Mouse (Mus musculus) forebrain, embryonic 16.5 days (tissue): ENCODE results near the gene Gif. TPM values are rescaled to one million over a fixed set of nuclear protein-coding genes. Genes with fewer than 3 reads are reported as not detected.

Experiments used
- ATAC-seq: fragments of 200-750 bp; cut with Nextera tagmentation; 2 replicates; pipeline ENCODE4 v1.8.0; 2017; ENCODE audit warnings: mild to moderate bottlenecking, moderate library complexity
- H3K27ac ChIP-seq: fragments of 300-500 bp; sonication (generic); 2 replicates; pipeline ENCODE4 v1.5.1; 2014; ENCODE audit warnings: low read length, control low read depth
- H3K27me3 ChIP-seq: fragments of 300-500 bp; sonication (generic); replicated peaks from 2 replicates; pipeline ENCODE4 v1.6.1; 2014; ENCODE audit warnings: low read length; ENCODE audit not compliant: control insufficient read depth, insufficient read depth
- H3K36me3 ChIP-seq: fragments of 300-500 bp; sonication (generic); 2 replicates; pipeline ENCODE4 v1.6.1; 2014; ENCODE audit not compliant: control insufficient read depth, insufficient read depth
- H3K4me1 ChIP-seq: fragments of 300-500 bp; sonication (generic); replicated peaks from 2 replicates; pipeline ENCODE4 v1.6.1; 2014; ENCODE audit warnings: low read length; ENCODE audit not compliant: control insufficient read depth, insufficient read depth
- H3K4me2 ChIP-seq: fragments of 300-500 bp; sonication (generic); 2 replicates; pipeline ENCODE4 v1.6.1; 2014; ENCODE audit warnings: mild to moderate bottlenecking, low read length, control low read depth
- H3K4me3 ChIP-seq: fragments of 300-500 bp; sonication (generic); replicated peaks from 2 replicates; pipeline ENCODE4 v1.5.1; 2014; ENCODE audit warnings: mild to moderate bottlenecking, low read length, control low read depth
- H3K9ac ChIP-seq: fragments of 300-500 bp; sonication (generic); replicated peaks from 2 replicates; pipeline ENCODE4 v1.6.1; 2014; ENCODE audit warnings: low read depth, low read length, control low read depth
- H3K9me3 ChIP-seq: fragments of 300-500 bp; sonication (generic); 2 replicates; pipeline ENCODE4 v1.6.1; 2016; ENCODE audit warnings: low read length; ENCODE audit not compliant: control insufficient read depth
- WGBS: fragments of 180-500 bp; shearing (Covaris S2); extraction: QIAGEN DNeasy Blood & Tissue Kit; methylation state at CpG from one replicate; pipeline ENCODE4 v1.1.7; 2014; 5-methylcytosine and 5-hydroxymethylcytosine counted together
- polyA plus RNA-seq: library from polyadenylated mRNA; unstranded; fragments of >200 nt; fragmentation: Nextera tagmentation; extraction: Ambion mirVana; gene quantifications from 2 replicates; pipeline ENCODE4 v1.2.1, GENCODE M21; 2015

Gif gene
- polyA plus RNA-seq, 1 experiment from 2014 or later, result not detected

GRCm38 (mm10) chr19:11810003-11810758 lies 62.8 kb downstream of the Gif start:
- Histone ChIP-seq H3K36me3 (no peaks in the 10 kb centered on the region), H3K9ac (no peak overlapping the region), H3K27ac (no peak overlapping the region), H3K4me2 (no peak overlapping the region), H3K27me3 (no peaks in the 10 kb centered on the region), H3K4me1 (0 out of 2 replicates have a peak, but pooled peaks cover 2% of the 10 kb centered on the region), H3K4me3 (no peak overlapping the region), H3K9me3 (no peaks in the 10 kb centered on the region)
- ATAC-seq, result no peak
- WGBS, result 86% methylated on average over 5 of the region's 5 CpGs

DNA sequence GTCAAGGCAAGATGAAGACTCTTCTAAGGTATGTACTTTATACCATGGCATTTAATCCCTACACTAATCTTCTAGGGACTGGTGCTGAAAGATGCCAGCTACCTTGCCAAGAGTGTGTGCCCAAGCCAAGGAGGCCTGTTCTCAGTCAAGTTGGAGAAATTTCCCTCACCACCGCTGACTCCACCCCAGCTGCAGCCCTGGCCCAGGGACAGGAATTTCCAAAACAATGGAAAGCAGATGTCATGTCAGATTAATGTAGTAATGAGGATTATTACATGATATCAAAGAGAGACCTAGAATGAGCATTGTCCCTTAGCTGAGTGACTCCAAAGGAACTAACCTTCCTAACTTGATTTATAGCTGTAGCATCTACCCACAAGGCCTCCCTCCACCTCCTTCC lies 63.5 kb downstream of the Gif start:
- Histone ChIP-seq H3K9me3 (no peaks in the 10 kb centered on the region), H3K27ac (no peak overlapping the region), H3K27me3 (no peaks in the 10 kb centered on the region), H3K36me3 (no peaks in the 10 kb centered on the region), H3K4me1 (0 out of 2 replicates have a peak, but pooled peaks cover 2% of the 10 kb centered on the region), H3K4me2 (no peak overlapping the region), H3K4me3 (no peak overlapping the region), H3K9ac (no peak overlapping the region)
- WGBS, result 93% methylated on average over 1 of the region's 1 CpGs
- no peak for ATAC-seq

DNA sequence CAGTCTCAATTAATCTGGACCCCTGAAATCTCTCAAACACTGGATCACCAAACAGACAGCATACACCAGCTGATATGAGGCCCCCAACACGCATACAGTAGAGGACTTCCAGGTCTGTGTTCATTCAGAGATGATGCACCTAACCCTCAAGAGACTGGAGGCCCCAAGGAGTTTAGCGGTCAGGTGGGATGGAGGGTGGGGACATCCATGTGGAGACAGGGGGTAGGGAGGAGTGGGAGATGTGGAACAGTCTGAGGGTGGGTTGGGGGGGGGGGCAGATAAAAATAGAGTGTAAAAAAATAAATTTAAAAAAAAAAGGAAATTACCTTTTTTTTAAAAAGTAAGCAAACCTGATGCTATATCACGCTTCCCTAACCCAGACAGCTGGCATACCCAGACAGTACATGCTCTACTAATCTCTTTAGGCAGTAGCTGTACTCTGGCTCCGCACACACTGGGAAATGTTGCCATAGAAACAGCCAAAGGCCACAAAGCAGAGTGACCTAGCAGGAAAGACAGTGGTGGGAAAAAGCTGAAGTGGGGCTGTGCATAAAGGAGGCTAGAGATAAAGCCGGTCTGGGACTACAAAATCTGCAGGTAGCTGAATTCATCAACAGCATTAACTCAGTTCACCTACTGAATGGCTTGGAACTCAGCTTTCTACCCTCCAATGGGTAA lies 64.5 kb downstream of the Gif start:
- Histone ChIP-seq H3K36me3 (no peaks in the 10 kb centered on the region), H3K4me2 (no peak overlapping the region), H3K4me1 (0 out of 2 replicates have a peak, but pooled peaks cover 2% of the 10 kb centered on the region), H3K27ac (no peak overlapping the region), H3K9ac (no peak overlapping the region), H3K4me3 (no peak overlapping the region), H3K27me3 (no peaks in the 10 kb centered on the region), H3K9me3 (no peaks in the 10 kb centered on the region)
- 33% methylated on average over 5 of the region's 5 CpGs for WGBS
- ATAC-seq, result peak; percentile 88

Other genes with a start within 250 kb of the Gif start
- gene Ms4a6b, start 231.0 kb upstream of the Gif start, polyA plus RNA-seq, result 1.5 and 2.7 TPM in 2 replicates
- not detected in 2 replicates for gene Ms4a4d, start 210.8 kb upstream of the Gif start, polyA plus RNA-seq
- 1.4 and 1.9 TPM in 2 replicates for gene Ms4a6d, start 142.7 kb upstream of the Gif start, polyA plus RNA-seq
- gene Ms4a2, start 123.8 kb upstream of the Gif start, polyA plus RNA-seq, result 0.14 TPM in 1 of 2 replicates, not detected in the other
- not detected in 2 replicates for gene Ms4a3, start 106.7 kb upstream of the Gif start, polyA plus RNA-seq
- gene Oosp2, start 87.0 kb upstream of the Gif start, polyA plus RNA-seq, result not detected in 2 replicates
- gene Oosp1, start 56.4 kb upstream of the Gif start, polyA plus RNA-seq, result not detected in 2 replicates
- gene Oosp3, start 50.5 kb upstream of the Gif start, polyA plus RNA-seq, result not detected in 2 replicates
- gene Mrpl16, start 22.8 kb downstream of the Gif start, polyA plus RNA-seq, result 39.7 and 42.4 TPM in 2 replicates
- 10.5 and 14.9 TPM in 2 replicates for gene Stx3, start 71.8 kb downstream of the Gif start, polyA plus RNA-seq
- gene Olfr1417, start 91.7 kb downstream of the Gif start, polyA plus RNA-seq, result not detected in 2 replicates
- not detected in 2 replicates for gene Olfr1418, start 113.5 kb downstream of the Gif start, polyA plus RNA-seq
- not detected in 2 replicates for gene Olfr1419, start 127.6 kb downstream of the Gif start, polyA plus RNA-seq
- not detected in 2 replicates for gene Olfr1420, start 139.0 kb downstream of the Gif start, polyA plus RNA-seq
- 20.2 and 20.3 TPM in 2 replicates for gene Patl1, start 164.8 kb downstream of the Gif start, polyA plus RNA-seq
- 4.1 and 4.3 TPM in 2 replicates for gene Osbp, start 218.4 kb downstream of the Gif start, polyA plus RNA-seq